ENCODE assay signal across 13 mouse cellular contexts in the genomic region with DNA sequence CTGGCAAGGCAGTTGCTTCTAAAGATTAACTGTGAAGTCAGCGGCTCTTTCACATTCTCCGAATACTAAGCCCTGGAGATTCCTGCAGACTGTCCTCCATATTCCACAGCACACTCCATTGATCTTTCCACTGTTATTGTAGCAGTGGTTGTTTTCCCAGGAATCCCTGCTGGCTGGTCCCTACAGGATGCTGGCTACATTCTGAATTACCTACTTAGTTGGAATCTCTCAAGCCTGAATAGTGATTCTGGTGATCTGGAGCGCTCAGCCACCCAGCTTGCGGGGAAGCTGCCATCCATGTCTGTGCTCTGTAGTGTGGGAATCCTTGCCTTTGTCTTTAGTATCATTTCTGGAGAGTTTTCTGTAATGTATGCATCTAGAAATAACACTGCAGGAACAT. TPM values are rescaled to one million over a fixed set of nuclear protein-coding genes. Genes with fewer than 3 reads are reported as not detected.
DNase-seq lines count a peak whose midpoint lies in the region; ATAC-seq and TF ChIP-seq lines count a peak whose summit lies in the region.
"Had no signal": no experiment of that assay in that cellular context is flagged by ENCODE, and none has a peak within 500 bp of the region (broad histone marks: within the 10 kb centered on the region; RNA-seq: fewer than 3 reads in every experiment).

No protein-coding gene starts in this region.

- H3K4me3 ChIP-seq in kidney, adult 2 months (ENCODE audit: insufficient read depth, low read depth, low read length): no peak overlapping the region
- H3K4me3 ChIP-seq in forebrain, embryonic 15.5 days: 0 out of 2 replicates have a peak overlapping the region, but pooled peaks have one; percentile 10
- H3K4me3 ChIP-seq in midbrain, embryonic 12.5 days: no peak overlapping the region
- H3K4me3 ChIP-seq in lung, adult 2 months (replicated peaks; ENCODE audit: extremely low read depth, low read depth, low read length): no peak overlapping the region
- H3K4me3 ChIP-seq: erythroblast, embryonic 14.5 days; limb, embryonic 12.5 days had no signal

- no peak overlapping the region for H3K27ac ChIP-seq in kidney, adult 2 months (ENCODE audit: insufficient read depth, low read depth, low read length)
- peak overlapping the region; percentile 60; the same call in 1 of the 2 replicates for H3K27ac ChIP-seq in forebrain, embryonic 15.5 days (replicated peaks)
- H3K27ac ChIP-seq in midbrain, embryonic 12.5 days (replicated peaks): peak overlapping the region; percentile 58
- H3K27ac ChIP-seq: limb, embryonic 12.5 days had no signal

- DNase-seq in kidney, adult 2 months: peak; percentile 6
- DNase-seq in kidney, postnatal 36 days: no peak
- DNase-seq in cerebellum, postnatal 14 days: peak; percentile 26 to 58
- DNase-seq in ovary, postnatal 10 days (ENCODE audit: low spot score): no peak
- DNase-seq in lung, adult 2 months: no peak
- DNase-seq in adrenal gland, postnatal 10 days: no peak
- DNase-seq: adrenal gland, postnatal 36 days had no signal

- TF ChIP-seq CTCF in kidney, adult 2 months (conservative IDR thresholded peaks at IDR 0.05; ENCODE audit: insufficient read depth, insufficient read length, low read depth, low read length): no peak
- no peak for TF ChIP-seq CTCF in lung, adult 2 months (IDR thresholded peaks at IDR 0.05; ENCODE audit: insufficient read depth, low read length)

- H3K27me3 ChIP-seq in kidney, adult 2 months (replicated peaks; ENCODE audit: control insufficient read depth, insufficient read depth, low read length): no peaks in the 10 kb centered on the region
- H3K27me3 ChIP-seq in forebrain, embryonic 15.5 days: no peaks in the 10 kb centered on the region
- H3K27me3 ChIP-seq in midbrain, embryonic 12.5 days: no peaks in the 10 kb centered on the region
- H3K27me3 ChIP-seq: limb, embryonic 12.5 days had no signal

- WGBS in kidney, adult 2 months: 44% methylated on average over 4 of the region's 4 CpGs
- 20% methylated on average over 4 of the region's 4 CpGs for WGBS in forebrain, embryonic 15.5 days
- WGBS in midbrain, embryonic 12.5 days: 11% methylated on average over 4 of the region's 4 CpGs
- 50% methylated on average over 4 of the region's 4 CpGs for WGBS in lung, adult 2 months

- no peaks in the 10 kb centered on the region for H3K36me3 ChIP-seq in kidney, adult 2 months (ENCODE audit: control insufficient read depth, insufficient read depth, low read length)
- no peaks in the 10 kb centered on the region for H3K36me3 ChIP-seq in forebrain, embryonic 15.5 days
- H3K36me3 ChIP-seq in midbrain, embryonic 12.5 days: no peaks in the 10 kb centered on the region
- H3K36me3 ChIP-seq: G1E; limb, embryonic 12.5 days had no signal

- H3K9ac ChIP-seq in forebrain, embryonic 15.5 days (replicated peaks): peak overlapping the region; percentile 19; the same call in 1 of the 2 replicates
- no peak overlapping the region for H3K9ac ChIP-seq in midbrain, embryonic 12.5 days (replicated peaks)
- H3K9ac ChIP-seq: limb, embryonic 12.5 days had no signal

- no peak for TF ChIP-seq POLR2A in kidney, adult 2 months (IDR thresholded peaks at IDR 0.05; ENCODE audit: low read depth, low read length)
- TF ChIP-seq POLR2A in lung, adult 2 months (IDR thresholded peaks at IDR 0.05; ENCODE audit: borderline replicate concordance, extremely low read depth, low read depth, low read length): no peak

- H3K4me1 ChIP-seq in kidney, adult 2 months (ENCODE audit: control insufficient read depth, insufficient read depth, low read length): no peaks in the 10 kb centered on the region
- H3K4me1 ChIP-seq in forebrain, embryonic 15.5 days: peaks cover 13% of the 10 kb centered on the region
- H3K4me1 ChIP-seq in midbrain, embryonic 12.5 days: peaks cover 23% of the 10 kb centered on the region
- no peaks in the 10 kb centered on the region for H3K4me1 ChIP-seq in lung, adult 2 months (ENCODE audit: control insufficient read depth, insufficient read depth, low read length)
- H3K4me1 ChIP-seq: limb, embryonic 12.5 days had no signal

- H3K4me2 ChIP-seq in forebrain, embryonic 15.5 days (replicated peaks): peak overlapping the region; percentile 33
- peak overlapping the region; percentile 35 for H3K4me2 ChIP-seq in midbrain, embryonic 12.5 days (replicated peaks)
- H3K4me2 ChIP-seq: limb, embryonic 12.5 days had no signal

- peak; percentile 45 for ATAC-seq in forebrain, embryonic 15.5 days (replicated peaks)
- 0 out of 2 replicates have a peak, but pooled peaks have one; percentile 57 for ATAC-seq in midbrain, embryonic 12.5 days (ENCODE audit: low FRiP score, low read depth)

- no peaks in the 10 kb centered on the region for H3K9me3 ChIP-seq in forebrain, embryonic 15.5 days
- no peaks in the 10 kb centered on the region for H3K9me3 ChIP-seq in midbrain, embryonic 12.5 days
- H3K9me3 ChIP-seq: limb, embryonic 12.5 days had no signal

RNA-seq across cellular contexts. Expression of gene Csrnp3, which starts 51.5 kb away (rescaled TPM):
- 1.0 and 1.1 TPM in 2 replicates for polyA plus RNA-seq in kidney, adult 2 months (2012; rRNA removed)
- 51.2 and 60.5 TPM in 2 replicates for polyA plus RNA-seq in forebrain, embryonic 15.5 days (2015; fragmentation: Nextera tagmentation; extraction: Ambion mirVana)
- polyA plus RNA-seq in midbrain, embryonic 12.5 days (2016; fragmentation: Nextera tagmentation; extraction: Ambion mirVana): 32.7 and 40.4 TPM in 2 replicates
- 0.02 TPM in 1 of 2 replicates, not detected in the other for polyA plus RNA-seq in lung, adult 2 months (2012; rRNA removed)
- 1 to 10 TPM; 1.2 to 1.6 TPM for total RNA-seq in adrenal gland, postnatal 10 days (2021)
- total RNA-seq: megakaryocyte, adult 5-6 weeks had no signal
- polyA plus RNA-seq: erythroblast, embryonic 14.5 days; G1E had no signal

Comparison
In these comparisons a context has a peak if more than half of its experiments do, and no peak if none do; other contexts are left out.
1. DNase-seq: peak in kidney, adult 2 months (single experiment) and cerebellum, postnatal 14 days (2 of 2); none in kidney, postnatal 36 days (0 of 2), ovary, postnatal 10 days (single experiment), lung, adult 2 months (single experiment) and adrenal gland, postnatal 10 days (single experiment).
2. RNA of gene Csrnp3, which starts 51.5 kb away (polyA plus RNA-seq): 51.2 to 60.5 TPM in forebrain, embryonic 15.5 days and 32.7 to 40.4 TPM in midbrain, embryonic 12.5 days; 1.0 to 1.1 TPM in kidney, adult 2 months and 0.02 TPM in lung, adult 2 months; every median in the first group is over 10 times any median in the second.